Mouse (Mus musculus) adrenal gland, postnatal 4 days (tissue): ENCODE measurements around the gene Pofut2. TPM values are rescaled to one million over a fixed set of nuclear protein-coding genes. Genes with fewer than 3 reads are reported as not detected.

Experiments
- DNase-seq, 2 experiments: peaks; one replicate each; pipeline ENCODE4 v3.0.0; 2021 to 2022; ENCODE audit warnings: low spot score in 2 of 2, mixed read lengths in 2 of 2
- total RNA-seq, 2 experiments: library from RNA; stranded (reverse); gene quantifications; 2 replicates each; pipeline ENCODE4 v1.2.3; 2021

The Pofut2 gene
- total RNA-seq, 2 experiments from 2014 or later: 75.4 to 78.5 TPM

GRCm38 (mm10) chr10:77308978-77309377, 50.0 kb downstream of the Pofut2 start:
- no peak for DNase-seq

- DNase-seq: no peak
Measured at GRCm38 (mm10) chr10:77314711-77315266, 55.8 kb downstream of the Pofut2 start.

- no peak for DNase-seq
Measured at GRCm38 (mm10) chr10:77315682-77316081, 56.7 kb downstream of the Pofut2 start.

Other genes with a start within 250 kb of the Pofut2 start
- 10 to 100 TPM; 25.7 to 29.2 TPM for gene Slc19a1, start 227.0 kb upstream of the Pofut2 start, total RNA-seq
- 10 to 100 TPM; 96.8 to 99.4 TPM for gene Col18a1, start 92.7 kb upstream of the Pofut2 start, total RNA-seq
- gene Adarb1, start 159.1 kb downstream of the Pofut2 start, total RNA-seq: 10 to 100 TPM; 16.0 to 16.2 TPM